Mouse (Mus musculus): ENCODE data around the gene Daam2. TPM values are rescaled to one million over a fixed set of nuclear protein-coding genes. Genes with fewer than 3 reads are reported as not detected.

The Daam2 gene
- polyA plus RNA-seq, 1 experiment from 2014 or later = 1.0 TPM

DNA sequence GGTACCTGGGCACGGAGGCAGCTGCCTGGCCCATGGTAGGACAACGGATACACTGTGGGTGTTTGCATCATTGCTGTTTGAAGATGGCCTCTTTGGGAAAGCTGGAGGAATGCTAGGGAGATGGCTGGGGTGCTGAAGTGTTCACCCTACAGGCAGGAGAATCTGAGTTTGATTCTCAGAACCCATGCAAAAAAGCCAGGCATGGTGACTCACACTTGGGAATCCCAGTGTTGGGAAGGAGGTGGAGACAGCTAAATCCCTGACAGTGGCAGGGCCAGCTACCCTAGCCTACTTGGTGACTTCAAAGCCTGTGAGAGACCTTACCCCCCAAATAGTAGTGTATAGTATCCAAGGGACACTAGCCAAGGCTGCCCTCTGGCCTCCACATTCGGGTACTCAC, 49.0 kb downstream of the Daam2 start:
- H3K9me3 ChIP-seq (replicated peaks; ENCODE audit: control insufficient read depth, low read length) = no peaks in the 10 kb centered on the region
- ATAC-seq (no peak), DNase-seq (ENCODE audit: low spot score) (no peak)
- H3K4me3 ChIP-seq (ENCODE audit: low read depth, low read length) = no peak overlapping the region
- H3K4me2 ChIP-seq (ENCODE audit: low read length) = no peak overlapping the region
- H3K27me3 ChIP-seq (replicated peaks; ENCODE audit: control insufficient read depth, insufficient read depth, low read length) = no peaks in the 10 kb centered on the region
- peaks cover 8% of the 10 kb centered on the region for H3K4me1 ChIP-seq (ENCODE audit: control insufficient read depth, insufficient read depth, low read length)
- no peaks in the 10 kb centered on the region for H3K36me3 ChIP-seq (ENCODE audit: control insufficient read depth, insufficient read depth, low read length)
- WGBS = 88% methylated on average over 3 of the region's 3 CpGs
- H3K27ac ChIP-seq (ENCODE audit: low read depth, low read length) = no peak overlapping the region
- no peak overlapping the region for H3K9ac ChIP-seq (ENCODE audit: low read length)

DNA sequence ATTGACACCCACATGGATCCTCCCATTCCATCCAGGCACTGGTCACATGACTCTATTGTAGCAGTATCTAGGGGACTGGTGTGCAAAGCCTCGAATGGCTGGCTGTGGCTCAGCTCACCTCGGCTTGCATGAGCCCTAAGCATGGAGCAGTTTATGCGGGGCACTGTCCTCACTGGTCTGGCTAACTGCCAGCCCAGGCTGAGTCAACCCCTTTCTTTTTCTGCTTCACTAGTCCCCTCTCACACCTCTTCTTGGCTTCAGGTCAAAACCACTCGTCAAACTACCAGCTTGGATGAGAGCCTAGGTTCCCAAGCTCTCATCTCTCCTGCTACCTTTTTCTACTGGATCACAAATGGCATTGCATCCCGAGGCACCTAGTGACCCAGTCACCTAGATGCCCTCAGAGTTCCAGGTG, 51.5 kb downstream of the Daam2 start:
- ATAC-seq (peak; percentile 90), DNase-seq (ENCODE audit: low spot score) (peak; percentile 85)
- no peak overlapping the region for H3K4me2 ChIP-seq (ENCODE audit: low read length)
- H3K4me3 ChIP-seq (ENCODE audit: low read depth, low read length) = no peak overlapping the region
- WGBS = 16% methylated on average over 5 of the region's 5 CpGs
- H3K9ac ChIP-seq (ENCODE audit: low read length) = no peak overlapping the region
- H3K9me3 ChIP-seq (replicated peaks; ENCODE audit: control insufficient read depth, low read length) = no peaks in the 10 kb centered on the region
- H3K27ac ChIP-seq (ENCODE audit: low read depth, low read length) = no peak overlapping the region
- H3K36me3 ChIP-seq (ENCODE audit: control insufficient read depth, insufficient read depth, low read length) = no peaks in the 10 kb centered on the region
- H3K27me3 ChIP-seq (replicated peaks; ENCODE audit: control insufficient read depth, insufficient read depth, low read length) = no peaks in the 10 kb centered on the region
- peaks cover 5% of the 10 kb centered on the region; the same call in 1 of the 2 replicates for H3K4me1 ChIP-seq (ENCODE audit: control insufficient read depth, insufficient read depth, low read length)

DNA sequence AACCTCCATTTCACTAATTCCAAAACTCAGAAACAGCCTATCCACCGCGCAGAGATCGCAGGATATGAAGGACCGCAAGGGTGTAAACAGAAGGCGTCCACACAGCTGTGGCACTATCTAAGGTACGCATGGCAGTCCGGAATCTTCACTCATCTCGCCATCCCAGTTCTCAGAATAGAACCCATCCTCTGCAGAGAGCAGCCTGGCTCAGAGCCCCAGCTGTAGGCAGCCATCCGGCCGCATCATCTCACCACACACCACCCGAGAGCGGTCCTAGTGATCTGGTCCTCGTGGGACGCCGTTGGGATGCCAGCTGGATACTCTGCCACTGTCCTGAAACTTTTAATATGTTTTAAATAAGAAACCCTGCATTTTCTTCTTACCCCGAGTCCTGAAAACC, 54.7 kb downstream of the Daam2 start:
- H3K4me3 ChIP-seq (ENCODE audit: low read depth, low read length) = no peak overlapping the region
- no peaks in the 10 kb centered on the region for H3K36me3 ChIP-seq (ENCODE audit: control insufficient read depth, insufficient read depth, low read length)
- no peaks in the 10 kb centered on the region for H3K27me3 ChIP-seq (replicated peaks; ENCODE audit: control insufficient read depth, insufficient read depth, low read length)
- no peaks in the 10 kb centered on the region for H3K9me3 ChIP-seq (replicated peaks; ENCODE audit: control insufficient read depth, low read length)
- DNase-seq (ENCODE audit: low spot score) = no peak
- peaks cover 5% of the 10 kb centered on the region; the same call in 1 of the 2 replicates for H3K4me1 ChIP-seq (ENCODE audit: control insufficient read depth, insufficient read depth, low read length)
- 95% methylated on average over 16 of the region's 16 CpGs for WGBS
- no peak for ATAC-seq
- no peak overlapping the region for H3K27ac ChIP-seq (ENCODE audit: low read depth, low read length)
- no peak overlapping the region for H3K4me2 ChIP-seq (ENCODE audit: low read length)
- no peak overlapping the region for H3K9ac ChIP-seq (ENCODE audit: low read length)

DNA sequence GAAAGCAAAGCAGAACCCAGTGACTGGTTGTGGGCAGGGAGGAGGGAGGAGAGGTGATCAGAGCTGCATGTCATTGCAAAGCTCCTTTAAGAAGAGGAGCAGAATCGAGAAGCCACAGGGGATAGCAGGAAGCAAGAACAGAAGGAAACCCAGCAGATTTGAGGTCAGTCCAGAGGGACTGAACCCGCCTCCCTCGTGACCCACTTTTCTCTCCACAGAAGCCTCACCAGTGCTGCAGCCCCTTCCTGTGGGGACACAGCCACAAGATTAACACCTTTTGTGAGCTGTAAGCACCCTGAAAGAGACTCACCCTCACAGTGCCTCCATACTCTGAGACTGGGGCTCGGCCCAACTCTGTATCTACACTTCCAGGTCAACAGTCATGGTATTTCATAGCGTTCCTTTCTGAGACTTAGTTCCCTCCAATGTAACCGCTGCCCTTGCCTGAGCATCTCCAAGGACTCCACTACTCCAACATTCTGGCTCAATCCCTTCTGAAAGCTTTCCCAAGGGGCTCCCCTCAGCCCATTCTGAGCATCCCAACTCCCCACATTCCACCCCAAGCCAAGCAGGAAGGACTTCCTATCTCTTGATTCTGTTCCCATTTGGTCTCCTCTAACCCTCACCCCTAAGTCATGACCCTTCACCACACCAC, 60.8 kb downstream of the Daam2 start:
- ATAC-seq = no peak
- WGBS = 88% methylated on average over 6 of the region's 6 CpGs
- no peak overlapping the region for H3K27ac ChIP-seq (ENCODE audit: low read depth, low read length)

DNA sequence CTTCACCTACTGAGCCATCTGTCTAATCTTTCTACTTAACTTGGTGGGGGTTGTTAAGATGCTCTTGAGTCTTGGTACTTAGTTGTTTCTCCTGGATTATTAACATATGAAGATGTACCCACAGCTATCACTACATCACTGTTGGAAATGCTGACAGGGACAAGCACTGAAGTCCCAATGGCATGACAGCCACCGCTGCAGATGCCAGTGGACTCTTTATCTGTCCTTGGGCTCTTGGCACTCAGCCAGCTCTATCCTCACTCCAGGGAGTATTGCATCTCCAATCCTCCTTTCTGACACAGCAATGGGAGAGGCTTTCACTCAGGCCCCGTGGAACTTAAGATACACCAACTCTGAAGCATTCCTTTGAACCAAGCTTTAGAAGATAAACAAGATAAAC, 63.9 kb downstream of the Daam2 start:
- Histone ChIP-seq H3K9me3 (replicated peaks; ENCODE audit: control insufficient read depth, low read length) (no peaks in the 10 kb centered on the region), H3K36me3 (ENCODE audit: control insufficient read depth, insufficient read depth, low read length) (no peaks in the 10 kb centered on the region), H3K9ac (ENCODE audit: low read length) (no peak overlapping the region), H3K4me2 (ENCODE audit: low read length) (no peak overlapping the region), H3K27ac (ENCODE audit: low read depth, low read length) (no peak overlapping the region), H3K4me1 (ENCODE audit: control insufficient read depth, insufficient read depth, low read length) (no peaks in the 10 kb centered on the region), H3K27me3 (replicated peaks; ENCODE audit: control insufficient read depth, insufficient read depth, low read length) (no peaks in the 10 kb centered on the region), H3K4me3 (ENCODE audit: low read depth, low read length) (no peak overlapping the region)
- no peak for DNase-seq (ENCODE audit: low spot score)
- WGBS = 76% methylated on average over 2 of the region's 2 CpGs
- no peak for ATAC-seq

More for the DNA sequence above, 60.8 kb downstream of the Daam2 start:
- Histone ChIP-seq H3K9me3 (replicated peaks; ENCODE audit: control insufficient read depth, low read length) (no peaks in the 10 kb centered on the region), H3K36me3 (ENCODE audit: control insufficient read depth, insufficient read depth, low read length) (no peaks in the 10 kb centered on the region), H3K4me2 (ENCODE audit: low read length) (no peak overlapping the region), H3K9ac (ENCODE audit: low read length) (no peak overlapping the region), H3K27me3 (replicated peaks; ENCODE audit: control insufficient read depth, insufficient read depth, low read length) (no peaks in the 10 kb centered on the region), H3K4me3 (ENCODE audit: low read depth, low read length) (no peak overlapping the region), H3K4me1 (ENCODE audit: control insufficient read depth, insufficient read depth, low read length) (no peaks in the 10 kb centered on the region)
- no peak for DNase-seq (ENCODE audit: low spot score)

DNA sequence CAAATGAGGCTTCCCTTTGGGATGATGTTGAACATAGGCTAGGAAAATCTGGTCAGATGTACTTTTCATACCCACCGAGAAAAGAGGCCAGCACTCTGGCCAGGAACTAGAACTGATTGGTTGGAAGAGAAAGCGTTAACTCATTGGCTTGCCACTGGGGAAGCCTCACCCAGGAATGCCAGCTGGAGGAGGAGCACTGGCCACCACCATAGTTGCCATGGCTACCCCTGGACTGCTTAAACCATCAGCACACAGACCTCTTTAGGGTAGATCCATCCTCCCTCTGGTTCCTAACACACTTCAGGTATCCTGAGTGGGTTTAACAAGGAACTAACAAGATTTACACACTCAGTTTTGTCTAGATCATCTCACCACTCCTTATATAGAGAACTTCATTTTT, 64.5 kb downstream of the Daam2 start:
- DNase-seq (ENCODE audit: low spot score) (no peak), ATAC-seq (no peak)

DNA sequence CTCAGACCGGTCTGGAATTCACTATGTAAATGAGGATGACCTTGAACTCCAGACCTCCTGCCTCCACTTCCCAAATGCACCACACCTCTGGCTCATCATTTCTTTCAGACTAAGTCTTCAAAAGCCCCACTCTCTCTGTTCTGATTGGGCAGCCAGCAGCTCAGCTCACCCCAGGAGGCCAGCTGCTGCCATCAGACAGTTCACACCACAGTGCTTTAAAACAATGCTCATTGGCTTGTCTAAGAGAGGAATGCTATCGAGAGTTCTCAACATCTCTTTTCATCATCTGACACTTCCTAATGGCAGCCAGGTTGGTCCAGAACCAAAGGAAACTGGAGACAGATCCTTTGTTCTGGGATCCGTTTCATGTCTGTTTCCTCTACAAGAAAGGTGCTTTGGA, 66.0 kb downstream of the Daam2 start:
- ATAC-seq = no peak
- 44% methylated on average over 3 of the region's 3 CpGs for WGBS
- Histone ChIP-seq H3K27me3 (replicated peaks; ENCODE audit: control insufficient read depth, insufficient read depth, low read length) (no peaks in the 10 kb centered on the region), H3K36me3 (ENCODE audit: control insufficient read depth, insufficient read depth, low read length) (no peaks in the 10 kb centered on the region), H3K9me3 (replicated peaks; ENCODE audit: control insufficient read depth, low read length) (no peaks in the 10 kb centered on the region), H3K9ac (ENCODE audit: low read length) (no peak overlapping the region), H3K4me2 (ENCODE audit: low read length) (no peak overlapping the region), H3K4me3 (ENCODE audit: low read depth, low read length) (no peak overlapping the region), H3K4me1 (ENCODE audit: control insufficient read depth, insufficient read depth, low read length) (no peaks in the 10 kb centered on the region), H3K27ac (ENCODE audit: low read depth, low read length) (no peak overlapping the region)
- DNase-seq (ENCODE audit: low spot score) = peak; percentile 16

More for the DNA sequence above, 64.5 kb downstream of the Daam2 start:
- H3K4me2 ChIP-seq (ENCODE audit: low read length) = no peak overlapping the region
- no peak overlapping the region for H3K9ac ChIP-seq (ENCODE audit: low read length)
- H3K4me3 ChIP-seq (ENCODE audit: low read depth, low read length) = no peak overlapping the region
- WGBS = 82% methylated on average over 2 of the region's 2 CpGs
- H3K4me1 ChIP-seq (ENCODE audit: control insufficient read depth, insufficient read depth, low read length) = no peaks in the 10 kb centered on the region
- no peaks in the 10 kb centered on the region for H3K36me3 ChIP-seq (ENCODE audit: control insufficient read depth, insufficient read depth, low read length)
- H3K9me3 ChIP-seq (replicated peaks; ENCODE audit: control insufficient read depth, low read length) = no peaks in the 10 kb centered on the region
- no peak overlapping the region for H3K27ac ChIP-seq (ENCODE audit: low read depth, low read length)
- no peaks in the 10 kb centered on the region for H3K27me3 ChIP-seq (replicated peaks; ENCODE audit: control insufficient read depth, insufficient read depth, low read length)

DNA sequence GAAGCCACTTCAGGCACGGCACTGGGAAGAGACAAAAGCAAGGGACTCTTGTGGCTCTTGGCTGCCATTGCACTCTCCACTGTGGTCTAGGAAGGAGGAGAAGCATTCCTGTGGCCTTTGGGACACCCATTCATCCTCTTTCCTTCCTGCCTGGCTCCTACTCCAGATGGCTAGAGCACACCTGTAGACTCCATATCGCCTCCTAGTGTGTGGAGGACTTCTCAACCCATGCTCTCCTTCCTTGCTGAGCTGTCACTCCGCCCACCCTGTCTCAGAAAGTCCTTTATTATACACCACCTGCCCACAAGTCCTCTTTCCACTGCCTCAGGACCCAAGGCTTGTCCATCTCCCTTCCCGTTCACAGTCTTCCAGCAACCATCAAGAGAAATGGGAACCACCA, 70.9 kb downstream of the Daam2 start:
- no peaks in the 10 kb centered on the region for H3K9me3 ChIP-seq (replicated peaks; ENCODE audit: control insufficient read depth, low read length)
- no peaks in the 10 kb centered on the region for H3K36me3 ChIP-seq (ENCODE audit: control insufficient read depth, insufficient read depth, low read length)
- H3K27me3 ChIP-seq (replicated peaks; ENCODE audit: control insufficient read depth, insufficient read depth, low read length) = no peaks in the 10 kb centered on the region
- WGBS = 92% methylated on average over 4 of the region's 4 CpGs
- ATAC-seq = no peak
- no peak overlapping the region for H3K27ac ChIP-seq (ENCODE audit: low read depth, low read length)
- no peak overlapping the region for H3K9ac ChIP-seq (ENCODE audit: low read length)
- H3K4me2 ChIP-seq (ENCODE audit: low read length) = no peak overlapping the region
- H3K4me3 ChIP-seq (ENCODE audit: low read depth, low read length) = no peak overlapping the region
- H3K4me1 ChIP-seq (ENCODE audit: control insufficient read depth, insufficient read depth, low read length) = no peaks in the 10 kb centered on the region
- DNase-seq (ENCODE audit: low spot score) = no peak

DNA sequence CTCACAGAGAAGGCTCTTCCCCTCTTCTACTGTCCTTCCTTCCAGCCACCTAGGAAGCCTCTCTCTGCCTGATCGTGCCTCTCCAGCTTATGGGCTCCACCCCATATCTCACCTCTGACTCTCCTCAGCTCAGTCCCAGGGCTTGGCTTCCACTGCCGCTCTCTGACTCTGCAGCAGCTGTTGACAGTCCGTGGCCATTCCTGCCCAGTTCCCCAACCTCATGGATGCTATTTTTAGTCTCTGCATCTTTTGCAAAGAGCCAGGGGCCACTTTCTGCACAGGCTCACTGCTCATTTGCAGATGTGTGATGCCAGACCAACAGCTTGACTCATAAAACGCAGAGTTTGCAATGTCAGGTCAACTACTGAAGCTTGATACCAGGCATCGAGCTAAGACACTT, 75.0 kb downstream of the Daam2 start:
- no peak for DNase-seq (ENCODE audit: low spot score)
- H3K36me3 ChIP-seq (ENCODE audit: control insufficient read depth, insufficient read depth, low read length) = no peaks in the 10 kb centered on the region
- ATAC-seq = no peak
- no peaks in the 10 kb centered on the region for H3K4me1 ChIP-seq (ENCODE audit: control insufficient read depth, insufficient read depth, low read length)
- H3K4me3 ChIP-seq (ENCODE audit: low read depth, low read length) = no peak overlapping the region
- no peak overlapping the region for H3K9ac ChIP-seq (ENCODE audit: low read length)
- no peaks in the 10 kb centered on the region for H3K27me3 ChIP-seq (replicated peaks; ENCODE audit: control insufficient read depth, insufficient read depth, low read length)
- no peak overlapping the region for H3K4me2 ChIP-seq (ENCODE audit: low read length)
- no peaks in the 10 kb centered on the region for H3K9me3 ChIP-seq (replicated peaks; ENCODE audit: control insufficient read depth, low read length)
- WGBS = 85% methylated on average over 5 of the region's 5 CpGs
- H3K27ac ChIP-seq (ENCODE audit: low read depth, low read length) = no peak overlapping the region

Data from forebrain, embryonic 14.5 days (tissue).